Mouse (Mus musculus): ENCODE results near the gene Plekhm2.

Plekhm2 gene

GRCm38 (mm10) chr4:141635991-141636390, 28.7 kb downstream of the Plekhm2 start:
- in situ Hi-C loops (cut with MboI, MseI): no loop called here

GRCm38 (mm10) chr4:141632111-141632873, 32.4 kb downstream of the Plekhm2 start:
- in situ Hi-C loops (cut with MboI, MseI): no loop called here

- in situ Hi-C loops (cut with MboI, MseI): no loop called here
Measured at GRCm38 (mm10) chr4:141631250-141631649, 33.4 kb downstream of the Plekhm2 start.

- in situ Hi-C loops (cut with MboI, MseI): no loop called here
Measured at GRCm38 (mm10) chr4:141630021-141630420, 34.7 kb downstream of the Plekhm2 start.

- in situ Hi-C loops (cut with MboI, MseI): no loop called here
Measured at GRCm38 (mm10) chr4:141628661-141629060, 36.0 kb downstream of the Plekhm2 start.

GRCm38 (mm10) chr4:141627502-141627901, 37.2 kb downstream of the Plekhm2 start:
- in situ Hi-C loops (cut with MboI, MseI): no loop called here

GRCm38 (mm10) chr4:141625774-141626550, 38.7 kb downstream of the Plekhm2 start:
- in situ Hi-C loops (cut with MboI, MseI): no loop called here

GRCm38 (mm10) chr4:141624983-141625773, 39.5 kb downstream of the Plekhm2 start:
- in situ Hi-C loops (cut with MboI, MseI): no loop called here

GRCm38 (mm10) chr4:141624134-141624533, 40.6 kb downstream of the Plekhm2 start:
- in situ Hi-C loops (cut with MboI, MseI): no loop called here

GRCm38 (mm10) chr4:141623666-141624065, 41.0 kb downstream of the Plekhm2 start, which contains the start of gene Slc25a34:
Gene Slc25a34, minus strand, starts transcription at chr4:141623821.
- in situ Hi-C loops (cut with MboI, MseI): no loop called here

GRCm38 (mm10) chr4:141623037-141623436, 41.7 kb downstream of the Plekhm2 start:
- in situ Hi-C loops (cut with MboI, MseI): no loop called here

- in situ Hi-C loops (cut with MboI, MseI): no loop called here
Measured at GRCm38 (mm10) chr4:141622580-141622979, 42.1 kb downstream of the Plekhm2 start.

- in situ Hi-C loops (cut with MboI, MseI): no loop called here
Measured at GRCm38 (mm10) chr4:141622091-141622490, 42.6 kb downstream of the Plekhm2 start.

- in situ Hi-C loops (cut with MboI, MseI): no loop called here
Measured at GRCm38 (mm10) chr4:141621297-141621696, 43.4 kb downstream of the Plekhm2 start.

- in situ Hi-C loops (cut with MboI, MseI): no loop called here
Measured at GRCm38 (mm10) chr4:141619299-141619883, 45.3 kb downstream of the Plekhm2 start.

- in situ Hi-C loops (cut with MboI, MseI): no loop called here
Measured at GRCm38 (mm10) chr4:141618565-141619243, 46.0 kb downstream of the Plekhm2 start, which contains the start of gene Tmem82. Gene Tmem82, minus strand, starts transcription at chr4:141618633.

GRCm38 (mm10) chr4:141617863-141618564, 46.7 kb downstream of the Plekhm2 start:
- in situ Hi-C loops (cut with MboI, MseI): no loop called here

GRCm38 (mm10) chr4:141617299-141617698, 47.4 kb downstream of the Plekhm2 start:
- in situ Hi-C loops (cut with MboI, MseI): no loop called here

- in situ Hi-C loops (cut with MboI, MseI): no loop called here
Measured at GRCm38 (mm10) chr4:141616811-141617210, 47.9 kb downstream of the Plekhm2 start.

- in situ Hi-C loops (cut with MboI, MseI): no loop called here
Measured at GRCm38 (mm10) chr4:141614946-141615345, 49.8 kb downstream of the Plekhm2 start.
